10 mouse cellular contexts compared by ENCODE assay signal in genomic region chr12:69515117-69515516, GRCm38 (mm10).
DNase-seq lines count a peak whose midpoint lies in the region; ATAC-seq and TF ChIP-seq lines count a peak whose summit lies in the region.
"Had no signal": no experiment of that assay in that cellular context is flagged by ENCODE, and none has a peak within 500 bp of the region (broad histone marks: within the 10 kb centered on the region; RNA-seq: fewer than 3 reads in every experiment).

No protein-coding gene starts in this region.

- ATAC-seq in kidney, embryonic 15.5 days (replicated peaks; ENCODE audit: low FRiP score), result no peak
- ATAC-seq in megakaryocyte-erythroid progenitor cell, adult 5-6 weeks (replicated peaks; ENCODE audit: low FRiP score, low TSS enrichment, poor library complexity, severe bottlenecking), result no peak
- ATAC-seq: forebrain, embryonic 13.5 days had no signal

- intact Hi-C loops in left cerebral cortex, postnatal 36 days (cut with DNase I), result no loop called here

- H3K36me3 ChIP-seq in spleen, adult 2 months (ENCODE audit: control insufficient read depth, insufficient read depth, low read length), result no peaks in the 10 kb centered on the region
- no peaks in the 10 kb centered on the region for H3K36me3 ChIP-seq in kidney, embryonic 15.5 days

- H3K4me1 ChIP-seq in spleen, adult 2 months (ENCODE audit: control insufficient read depth, insufficient read depth, insufficient read length), result peaks cover 26% of the 10 kb centered on the region
- peaks cover 18% of the 10 kb centered on the region for H3K4me1 ChIP-seq in kidney, embryonic 15.5 days
- H3K4me1 ChIP-seq: forebrain, embryonic 13.5 days had no signal

- H3K27ac ChIP-seq in spleen, adult 2 months (ENCODE audit: insufficient read depth, low read length), result 0 out of 2 replicates have a peak overlapping the region, but pooled peaks have one; percentile 14
- peak overlapping the region; percentile 5; the same call in 1 of the 2 replicates for H3K27ac ChIP-seq in kidney, embryonic 15.5 days
- H3K27ac ChIP-seq: forebrain, embryonic 13.5 days had no signal

- DNase-seq in spleen, adult 2 months (ENCODE audit: low read depth in 1 of 2, low spot score in 2 of 2), result no peak
- DNase-seq in spleen, postnatal 14 days (ENCODE audit: low spot score in 2 of 2), result no peak
- peak; percentile 33 to 34 for DNase-seq in heart, adult 9 months (ENCODE audit: low spot score in 2 of 2)
- peak; percentile 64 for DNase-seq in yolk sac, embryonic 10.5 days (ENCODE audit: low spot score)
- no peak for DNase-seq in left cerebral cortex, postnatal 36 days (ENCODE audit: low spot score in 2 of 2)
- DNase-seq in frontal cortex, adult 2 months (ENCODE audit: extremely low spot score in 1 of 2, low spot score in 1 of 2), result no peak

- H3K27me3 ChIP-seq in spleen, adult 2 months (ENCODE audit: control insufficient read depth, insufficient read depth, low read length), result no peaks in the 10 kb centered on the region
- no peaks in the 10 kb centered on the region for H3K27me3 ChIP-seq in kidney, embryonic 15.5 days
- H3K27me3 ChIP-seq: forebrain, embryonic 13.5 days had no signal

- no peak overlapping the region for H3K4me2 ChIP-seq in kidney, embryonic 15.5 days
- H3K4me2 ChIP-seq: forebrain, embryonic 13.5 days; midbrain, embryonic 11.5 days had no signal

- no peak overlapping the region for H3K9ac ChIP-seq in kidney, embryonic 15.5 days
- H3K9ac ChIP-seq: forebrain, embryonic 13.5 days had no signal

- 86% methylated on average over 9 of the region's 9 CpGs for WGBS in spleen, adult 2 months
- 38% methylated on average over 9 of the region's 9 CpGs for WGBS in kidney, embryonic 15.5 days

- no peak for TF ChIP-seq CTCF in spleen, adult 2 months (IDR thresholded peaks at IDR 0.05; ENCODE audit: extremely low read depth, insufficient read depth, insufficient read length, insufficient replicate concordance)

- no peak overlapping the region for H3K4me3 ChIP-seq in spleen, adult 2 months (ENCODE audit: extremely low read depth, insufficient read depth, insufficient read length)
- no peak overlapping the region for H3K4me3 ChIP-seq in kidney, embryonic 15.5 days (replicated peaks)
- H3K4me3 ChIP-seq: forebrain, embryonic 13.5 days had no signal

- no peak for TF ChIP-seq POLR2A in spleen, adult 2 months (IDR thresholded peaks at IDR 0.05; ENCODE audit: low read depth, low read length)

- no peaks in the 10 kb centered on the region for H3K9me3 ChIP-seq in kidney, embryonic 15.5 days (replicated peaks)
- H3K9me3 ChIP-seq: forebrain, embryonic 13.5 days had no signal

Comparison
In these comparisons a context has a peak if more than half of its experiments do, and no peak if none do; other contexts are left out.
1. DNase-seq: peak in heart, adult 9 months (2 of 2) and yolk sac, embryonic 10.5 days (single experiment); none in spleen, adult 2 months (0 of 2), spleen, postnatal 14 days (0 of 2), left cerebral cortex, postnatal 36 days (0 of 2) and frontal cortex, adult 2 months (0 of 2).